Mouse (Mus musculus): ENCODE measurements around the gene Rps18.

- TF ChIP-seq USF1 (IDR thresholded peaks at IDR 0.05; ENCODE audit: low read depth): no peak
- no peak for TF ChIP-seq MYOG (IDR thresholded peaks at IDR 0.05; ENCODE audit: control insufficient read depth, extremely low read depth, insufficient read length)
- TF ChIP-seq MAX (IDR thresholded peaks at IDR 0.05): no peak
- no peak for TF ChIP-seq CTCF (IDR thresholded peaks at IDR 0.05; ENCODE audit: control insufficient read depth, insufficient read depth, insufficient read length)
- TF ChIP-seq CEBPB (IDR thresholded peaks at IDR 0.05; ENCODE audit: low read depth): no peak
- TF ChIP-seq FOSL1 (IDR thresholded peaks at IDR 0.05; ENCODE audit: insufficient read depth, low read length, poor library complexity, severe bottlenecking): no peak
- TF ChIP-seq MYOD1 (IDR thresholded peaks at IDR 0.05; ENCODE audit: control insufficient read depth, insufficient read length, low read depth): no peak
Observed at GRCm38 (mm10) chr17:33918293-33919203, 37.3 kb downstream of the Rps18 start.

All from C2C12 (cell line).